Mouse (Mus musculus): ENCODE data around the gene Paqr7.

Paqr7 gene

GRCm38 (mm10) chr4:134496595-134497210, at the start of gene Paqr7:
TSS of gene Paqr7 (plus strand) at chr4:134496697.
- DNase-seq: peak; percentile 89

DNA sequence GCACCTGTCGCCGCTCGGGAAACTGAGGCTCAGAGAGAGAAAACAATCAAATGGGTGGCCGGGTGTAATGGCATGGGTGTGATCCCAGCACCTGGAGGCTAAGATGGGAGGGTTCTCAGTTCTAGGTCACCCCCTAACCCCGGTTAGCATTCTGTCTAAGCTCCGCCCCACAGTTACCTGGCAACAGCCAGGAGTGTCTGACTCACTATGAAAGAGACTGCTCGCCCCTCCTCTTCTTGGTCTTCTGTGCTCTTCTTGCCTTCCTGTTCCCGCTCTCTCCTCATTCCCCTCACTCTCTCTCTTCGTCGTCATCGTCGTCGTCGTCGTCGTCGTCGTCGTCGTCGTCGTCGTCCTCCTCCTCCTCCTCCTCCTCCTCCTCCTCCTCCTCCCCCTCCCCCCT, 48.5 kb upstream of the Paqr7 start:
- DNase-seq: no peak

- no peak for DNase-seq
Observed at GRCm38 (mm10) chr4:134449595-134450391, 46.7 kb upstream of the Paqr7 start.

DNA sequence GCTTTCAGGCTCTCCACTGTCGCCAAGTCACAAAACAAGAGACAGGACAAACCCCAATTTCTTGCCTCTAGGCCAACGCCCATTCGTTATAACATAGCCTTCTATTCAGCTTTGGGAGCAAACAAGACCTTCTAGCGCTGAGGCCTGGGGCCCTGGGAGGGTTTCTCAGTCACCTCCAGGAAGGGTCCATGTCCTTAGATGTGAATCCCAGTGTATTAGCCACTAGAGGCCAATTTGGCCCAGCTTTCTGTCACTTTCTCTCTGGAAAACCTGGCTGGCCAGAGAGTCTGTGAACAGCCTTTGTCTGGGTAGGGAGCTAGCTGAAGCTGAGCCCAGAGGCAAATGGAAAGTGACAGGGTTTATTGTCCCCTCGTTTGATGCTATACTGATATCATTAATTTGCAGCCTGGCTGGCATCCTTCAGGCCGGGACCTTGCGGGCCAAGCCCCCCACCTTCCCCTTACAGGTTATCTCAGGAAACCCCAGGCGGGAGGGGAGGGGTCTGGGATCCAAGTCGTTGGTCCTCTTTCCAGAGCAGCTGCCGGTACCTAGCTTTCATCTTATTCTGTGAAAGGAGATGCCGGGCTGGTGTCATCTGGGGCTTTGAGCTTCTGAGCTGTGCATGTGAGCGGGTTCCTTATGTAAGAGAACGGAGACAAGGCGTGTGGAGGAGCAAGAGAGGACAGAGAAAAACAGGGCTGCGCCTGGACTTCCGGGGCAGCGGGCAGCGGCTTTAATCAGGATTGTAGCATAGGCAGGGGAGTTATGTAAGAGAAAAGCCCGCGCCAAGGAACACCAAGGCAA, 45.9 kb upstream of the Paqr7 start:
- no peak for DNase-seq

DNA sequence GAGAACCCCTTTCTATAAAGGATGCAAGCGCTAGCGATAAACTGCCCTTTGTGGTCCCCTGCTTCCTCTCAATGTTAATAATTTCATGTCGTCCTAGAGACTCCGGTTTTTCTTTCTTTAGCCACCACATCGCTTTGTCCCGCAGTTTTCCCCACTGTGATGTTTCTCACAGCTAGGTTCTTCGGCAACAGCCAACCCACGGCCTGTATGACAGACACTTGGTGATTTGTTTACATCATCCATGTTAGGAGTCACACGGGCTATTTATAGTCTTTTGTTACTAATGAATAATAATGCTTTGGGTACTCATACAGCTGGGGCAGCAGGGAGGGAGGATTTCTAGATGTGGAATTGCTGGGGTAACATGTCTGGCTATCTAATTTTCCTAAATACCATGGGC, 45.0 kb upstream of the Paqr7 start:
- DNase-seq: no peak

DNA sequence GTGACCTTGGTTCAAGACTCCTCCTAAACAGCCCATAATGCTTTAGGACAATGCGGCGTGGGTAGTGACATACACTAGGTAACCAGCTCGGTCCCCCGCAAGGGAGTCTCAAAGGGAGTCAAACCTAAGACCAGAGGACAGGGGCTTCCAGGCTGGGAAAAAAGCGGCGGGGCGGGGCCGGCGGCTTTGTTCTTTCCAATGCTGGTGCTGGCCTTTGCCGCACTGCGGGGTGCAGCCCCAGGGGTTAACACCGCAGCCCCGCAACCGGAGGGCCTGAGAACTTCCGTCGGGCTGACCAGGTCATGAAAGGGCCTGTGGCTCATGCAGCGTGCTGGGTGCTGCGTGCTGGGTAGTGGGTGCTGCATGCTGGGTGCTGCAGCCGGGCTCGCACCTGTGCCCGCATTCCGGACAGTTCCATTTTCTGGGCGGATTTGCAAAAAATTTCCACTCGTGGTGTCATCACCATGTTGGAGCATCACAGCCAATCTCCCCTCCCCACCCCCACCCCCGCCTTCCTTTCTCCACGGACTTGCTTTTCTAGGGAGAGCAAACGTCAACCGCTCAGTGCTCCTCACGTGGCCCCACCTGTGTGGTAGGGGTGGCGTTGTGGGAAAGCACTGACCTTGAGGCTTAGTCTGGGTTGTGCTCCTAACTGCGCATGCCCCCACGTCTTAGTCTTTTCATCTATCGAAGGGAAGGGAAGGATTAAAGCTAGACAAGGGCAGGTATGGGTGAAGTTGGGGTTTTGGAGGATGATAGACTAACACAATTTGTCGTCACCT, 42.7 kb upstream of the Paqr7 start:
- DNase-seq: no peak

DNA sequence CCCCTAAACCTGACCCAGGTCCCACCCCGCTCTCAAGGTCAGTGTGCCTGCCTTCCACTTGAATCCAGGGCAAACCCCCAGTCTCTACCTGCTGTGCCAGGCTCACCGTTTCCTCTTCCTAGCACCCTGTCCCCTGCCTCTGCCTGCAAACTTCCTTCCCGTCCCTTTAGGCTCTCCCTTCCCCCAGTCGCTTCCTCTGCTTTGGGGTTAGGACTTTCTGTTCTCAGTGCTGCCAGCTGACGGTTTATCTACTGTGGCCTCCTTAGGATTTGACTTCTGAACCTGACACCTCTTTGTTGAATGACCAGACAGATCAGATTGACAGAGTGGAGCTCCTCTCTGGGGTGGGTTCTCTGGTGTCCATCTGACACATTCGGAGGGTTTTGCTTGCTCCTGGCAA, 41.2 kb upstream of the Paqr7 start:
- DNase-seq: no peak

DNA sequence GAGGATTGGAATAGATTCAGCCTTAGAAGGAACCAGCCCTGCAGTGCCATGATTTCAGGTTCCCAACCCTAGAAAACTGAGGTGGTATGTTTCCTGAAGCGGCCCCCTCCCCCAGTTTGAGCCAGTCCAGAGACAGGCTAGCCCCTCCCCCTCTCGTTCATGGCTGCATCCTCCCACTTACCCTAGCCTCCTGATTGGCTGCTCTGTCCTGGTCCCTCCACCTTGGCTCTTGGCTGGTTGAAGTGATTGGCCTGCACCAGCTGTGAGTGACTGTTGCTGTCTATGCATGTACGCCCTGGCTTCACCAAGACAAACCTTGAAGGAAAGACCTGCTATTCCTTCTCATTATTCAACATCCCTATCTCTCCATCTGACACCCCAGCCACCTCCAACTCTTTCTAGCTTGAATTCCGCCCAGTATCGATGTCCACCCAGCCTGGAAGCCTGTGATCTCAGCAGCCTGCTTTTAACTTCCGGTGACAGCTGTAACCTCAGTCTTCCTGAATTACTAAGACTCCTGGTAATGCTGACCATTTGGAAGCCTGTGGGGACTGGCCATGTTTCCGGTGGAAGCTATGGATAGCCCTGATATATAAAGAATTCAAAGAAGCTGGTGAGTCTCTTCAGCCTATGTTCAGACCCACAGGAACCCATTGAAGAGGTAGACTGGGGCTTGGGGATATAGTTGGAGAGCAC, 39.2 kb upstream of the Paqr7 start:
- no peak for DNase-seq

GRCm38 (mm10) chr4:134458856-134459255, 37.6 kb upstream of the Paqr7 start:
- DNase-seq: no peak

GRCm38 (mm10) chr4:134460277-134460676, 36.2 kb upstream of the Paqr7 start:
- DNase-seq: peak; percentile 27

GRCm38 (mm10) chr4:134461252-134461651, 35.2 kb upstream of the Paqr7 start:
- no peak for DNase-seq

- DNase-seq: no peak
Observed at GRCm38 (mm10) chr4:134465789-134466188, 30.7 kb upstream of the Paqr7 start.

DNA sequence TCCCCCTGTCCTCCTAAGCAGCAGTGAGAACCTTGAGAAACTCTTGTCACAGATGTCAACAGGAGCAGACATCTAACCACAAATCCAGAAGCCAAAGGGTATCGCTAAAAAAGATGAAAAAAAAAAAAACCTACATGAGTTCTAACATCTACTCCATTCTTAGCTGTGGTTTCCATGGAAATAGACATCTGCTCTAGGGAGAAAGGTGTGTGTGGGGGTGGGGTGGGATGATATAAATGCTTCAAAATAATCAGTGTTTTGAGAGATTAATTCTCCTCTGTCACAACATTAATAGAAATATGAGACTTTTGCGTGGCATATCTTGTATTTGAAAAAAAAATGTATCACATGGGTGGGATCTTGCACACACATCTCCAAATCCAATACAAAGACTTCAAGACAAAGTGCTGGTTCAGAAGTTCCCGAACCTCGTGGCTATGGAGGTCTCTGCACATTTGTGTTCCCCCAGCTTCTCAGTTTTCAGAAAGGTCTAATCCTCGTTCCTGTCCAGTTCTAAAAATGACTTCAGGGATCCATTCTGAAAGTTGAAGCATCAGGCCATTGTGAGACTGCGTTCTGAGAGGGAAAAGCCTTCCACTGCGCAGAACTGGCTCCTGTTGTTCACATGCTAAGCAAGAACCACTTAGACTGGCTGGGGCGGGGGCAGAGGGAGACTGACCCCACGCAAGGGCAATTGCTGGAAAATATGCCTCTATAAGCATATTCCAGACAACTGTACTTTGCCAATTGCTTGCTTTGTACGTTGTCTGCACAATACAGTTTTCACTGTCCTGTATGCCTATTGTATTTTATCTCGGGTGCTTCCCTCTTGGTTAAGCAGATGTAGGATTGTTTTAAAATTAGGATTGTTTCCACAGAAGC, 29.9 kb upstream of the Paqr7 start:
- no peak for DNase-seq

- DNase-seq: peak; percentile 58
Observed at GRCm38 (mm10) chr4:134467435-134468214, 28.9 kb upstream of the Paqr7 start.

DNA sequence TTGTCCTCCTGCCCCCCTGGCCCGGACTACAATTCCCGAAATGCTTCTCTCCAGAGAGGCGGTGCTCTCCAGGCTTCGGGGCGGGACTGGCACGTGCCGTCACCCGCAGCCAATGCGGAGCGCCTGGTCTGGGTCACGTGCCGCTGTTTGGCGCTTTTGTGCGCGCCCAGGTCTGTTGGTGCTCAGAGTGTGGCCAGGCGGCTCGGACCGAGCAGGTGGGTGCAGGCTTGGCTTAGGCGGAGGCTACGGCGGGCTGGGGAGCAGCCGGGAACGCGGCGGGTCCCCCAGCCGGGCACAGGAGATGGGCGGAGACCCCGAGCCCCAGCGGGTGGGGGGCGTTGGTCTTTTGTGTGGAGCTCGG, 28.3 kb upstream of the Paqr7 start, which contains the start of gene Stmn1:
Gene Stmn1 (plus strand): TSS at position 106 of the 361 bp plus-strand sequence.
- peak; percentile 97 for DNase-seq

DNA sequence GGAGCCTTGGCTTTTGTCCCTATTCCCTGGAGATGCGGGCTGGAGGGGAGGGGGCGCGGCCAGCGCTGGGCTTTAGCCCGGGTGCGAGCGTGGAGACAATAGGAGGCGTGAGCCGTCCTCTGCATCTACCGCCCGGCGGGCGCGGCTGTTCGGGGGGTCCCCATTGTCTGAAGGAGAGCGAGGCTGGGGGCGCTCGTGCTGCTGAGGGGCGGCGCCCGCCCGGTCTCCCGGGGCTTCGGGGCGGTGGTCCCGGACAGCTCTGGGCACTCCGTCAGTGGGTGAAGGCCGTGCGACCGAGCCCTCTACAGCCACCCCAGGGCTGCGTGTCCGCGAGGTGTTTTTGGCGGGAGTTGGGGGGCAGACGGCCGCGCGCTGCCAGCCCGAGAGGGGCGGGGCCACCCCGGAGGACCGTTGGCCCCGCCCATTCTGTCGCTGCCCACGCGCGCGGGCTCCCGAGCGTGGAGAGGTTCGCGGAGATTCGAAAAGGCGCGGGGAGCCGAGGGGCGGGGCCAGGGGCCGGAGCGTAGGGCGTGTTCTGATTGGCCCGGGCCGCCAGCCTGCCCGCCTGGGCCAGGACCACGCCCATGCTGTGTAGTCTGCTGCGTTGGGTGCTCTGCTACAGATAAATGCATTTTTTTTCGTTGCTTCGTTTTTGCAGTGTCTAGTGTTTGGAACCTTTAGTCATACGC, 27.8 kb upstream of the Paqr7 start:
- peak; percentile 99 for DNase-seq

DNA sequence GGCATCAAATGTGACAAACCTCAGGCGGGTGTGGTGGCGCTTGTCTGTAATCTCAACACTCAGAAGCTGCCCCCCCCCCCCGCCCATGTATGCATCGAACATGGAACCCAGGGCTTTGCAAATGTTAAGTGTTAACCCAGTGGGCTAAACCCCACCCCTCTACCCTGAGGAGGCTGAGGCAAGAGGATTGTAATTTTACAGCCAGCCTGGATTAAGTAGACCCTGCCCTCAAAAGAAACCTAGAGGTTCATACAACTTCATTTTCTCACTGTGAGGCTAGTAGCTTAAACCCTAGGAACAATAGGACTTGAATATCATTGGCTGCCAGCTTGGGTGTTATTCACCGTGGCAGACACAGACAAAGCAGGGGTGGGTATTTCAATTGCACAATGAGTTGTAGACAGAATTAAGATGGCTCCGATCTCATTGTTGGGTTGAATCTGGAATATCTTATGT, 27.1 kb upstream of the Paqr7 start:
- DNase-seq: no peak

DNA sequence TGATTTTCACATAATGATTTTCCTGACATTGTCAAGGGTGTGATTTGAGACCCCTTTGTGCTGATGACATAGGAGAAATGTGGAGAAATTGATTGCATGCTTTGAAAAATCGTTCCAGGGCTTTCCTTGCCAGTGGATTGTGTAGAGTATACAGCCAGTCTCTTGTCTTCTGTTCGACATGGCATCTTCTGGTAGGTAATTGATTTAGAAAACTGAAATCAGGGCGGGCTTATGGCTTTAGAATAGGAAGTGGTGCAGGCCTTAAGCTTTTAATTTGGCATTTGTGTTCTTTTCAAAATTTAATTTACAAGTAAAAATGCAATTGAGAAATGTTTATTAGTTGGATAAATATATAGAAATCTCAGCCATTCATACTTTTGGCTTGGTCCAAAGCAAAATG, 26.5 kb upstream of the Paqr7 start:
- DNase-seq: no peak

- no peak for DNase-seq
Observed at GRCm38 (mm10) chr4:134471469-134471868, 25.0 kb upstream of the Paqr7 start.

DNA sequence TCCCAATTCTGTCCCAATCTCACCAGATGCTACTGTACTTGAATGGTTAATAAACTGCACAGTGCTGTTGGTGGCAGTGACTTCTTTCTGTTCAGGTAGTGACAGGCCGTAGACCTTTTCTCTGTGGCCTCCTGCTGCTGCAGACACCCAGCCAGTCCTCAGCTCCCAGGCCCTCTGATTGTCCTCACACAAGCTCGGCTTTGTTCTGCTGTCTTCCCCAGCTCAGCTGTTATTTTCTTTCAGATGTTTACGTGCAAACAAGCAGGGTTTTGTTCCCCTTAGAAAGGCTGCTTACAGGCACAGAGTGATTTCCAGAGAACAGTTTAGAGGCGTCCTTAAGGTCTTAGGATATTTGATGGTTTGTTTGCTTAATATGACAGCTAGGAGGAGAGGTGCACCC, 22.7 kb upstream of the Paqr7 start:
- no peak for DNase-seq
